Mouse (Mus musculus) layer of hippocampus, adult 6 months (tissue): ENCODE results near the gene Bbc3. TPM values are rescaled to one million over a fixed set of nuclear protein-coding genes. Genes with fewer than 3 reads are reported as not detected.

ENCODE experiments used
- long read RNA-seq, 2 experiments: library from polyadenylated mRNA; unstranded; transcript quantifications; one replicate each; pipeline ENCODE4 v2.0.0; 2019 to 2020
- polyA plus RNA-seq: library from polyadenylated mRNA; unstranded; fragments of <200 nt; fragmentation: Nextera tagmentation; gene quantifications from 2 replicates; pipeline ENCODE4 v1.2.3, GENCODE M21; 2021

Bbc3 gene
- 2.5 and 3.9 TPM in 2 replicates for polyA plus RNA-seq
- long read RNA-seq, experiment 1, partial matches to known transcripts = 0 of 7 reads
- long read RNA-seq, experiment 1, other reads (novel, unspliced or antisense) = 2 of 7 reads
- long read RNA-seq, experiment 2, transcript Bbc3-201 (4 exons, 1,814 nt) = major isoform, 22 of 45 reads
- long read RNA-seq, experiment 2, partial matches to known transcripts = 1 of 45 reads
- long read RNA-seq, experiment 2, other reads (novel, unspliced or antisense) = 22 of 45 reads

DNA sequence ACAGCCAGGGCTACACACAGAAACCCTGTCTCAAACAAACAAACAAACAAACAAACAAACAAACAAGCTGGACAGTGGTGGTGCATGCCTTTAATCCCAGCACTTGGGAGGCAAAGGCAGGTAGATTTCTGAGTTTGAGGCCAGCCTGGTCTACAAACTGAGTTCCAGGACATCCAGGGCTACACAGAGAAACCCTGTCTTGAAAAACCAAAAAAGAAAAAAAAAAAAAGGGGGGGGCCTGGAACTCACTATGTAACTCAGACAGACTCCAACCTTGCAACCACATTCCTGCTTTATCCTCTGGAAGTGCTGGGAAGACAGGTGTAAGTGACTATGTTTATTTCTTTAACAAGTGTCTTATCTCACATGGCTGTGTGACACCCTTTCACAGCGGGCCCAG, at the start of gene Bbc3:
TSS of gene Bbc3 (plus strand) at position 301 of the 400 bp plus-strand sequence.

DNA sequence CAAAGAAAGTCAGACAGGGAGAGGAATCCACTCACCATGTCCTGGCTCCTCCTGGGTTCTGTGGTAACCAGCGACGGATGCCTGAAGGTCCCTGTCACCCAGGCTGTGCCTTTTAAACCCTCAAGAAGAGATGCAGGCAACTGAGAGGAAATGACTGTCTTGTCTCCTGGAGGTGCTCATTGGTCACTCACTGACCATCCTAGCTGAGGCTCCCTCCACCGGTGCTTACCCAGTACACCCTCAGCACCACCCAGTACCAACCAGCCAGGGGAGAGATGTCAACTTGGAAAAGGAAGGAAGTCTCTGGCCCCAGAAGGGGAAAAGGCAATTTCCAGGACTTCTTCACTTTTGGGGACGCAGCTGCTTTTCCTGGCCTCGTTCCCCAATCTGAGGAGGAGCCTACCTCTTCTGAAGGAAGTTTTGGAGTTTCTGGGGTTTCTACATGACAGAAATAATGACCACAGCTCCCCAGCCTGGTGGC, 49.0 kb upstream of the Bbc3 start, which contains the start of gene C5ar1:
TSS of gene C5ar1 (minus strand) at position 431 of the 481 bp plus-strand sequence.

DNA sequence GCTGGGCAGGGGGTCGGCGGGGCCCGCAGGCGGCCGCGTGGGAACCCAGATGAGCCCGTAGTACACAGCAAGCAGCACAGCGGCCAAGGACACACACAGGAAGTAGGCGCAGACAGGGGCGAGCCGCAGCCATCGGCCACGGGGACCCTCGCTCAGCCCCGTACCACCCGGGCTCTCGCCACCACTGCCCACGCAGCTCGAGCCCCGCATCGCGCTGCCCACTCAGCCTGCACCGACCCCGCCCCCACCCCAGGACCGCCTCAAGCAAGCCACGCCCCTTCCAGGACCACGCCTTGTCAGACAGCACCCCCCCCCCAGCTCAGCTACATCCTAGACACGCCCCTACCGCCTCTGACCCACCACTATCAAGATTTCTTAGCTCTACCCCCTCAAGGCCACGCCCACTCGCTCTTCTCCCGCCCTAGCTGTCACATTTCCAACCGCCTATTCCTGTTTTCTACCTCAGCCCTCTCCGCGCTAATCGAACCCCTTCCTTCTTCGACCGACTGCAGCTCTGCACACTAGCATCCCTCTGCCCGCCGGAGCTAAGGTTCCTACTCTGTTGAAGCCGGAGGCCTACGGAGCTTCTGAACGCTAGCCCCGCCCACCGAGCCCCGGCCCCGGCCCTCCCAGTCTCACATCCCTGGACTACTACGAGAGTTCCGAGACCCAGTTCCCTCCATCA, 35.0 kb upstream of the Bbc3 start, which contains the start of gene Inafm1:
TSS of gene Inafm1 (minus strand) at position 537 of the 685 bp plus-strand sequence.

DNA sequence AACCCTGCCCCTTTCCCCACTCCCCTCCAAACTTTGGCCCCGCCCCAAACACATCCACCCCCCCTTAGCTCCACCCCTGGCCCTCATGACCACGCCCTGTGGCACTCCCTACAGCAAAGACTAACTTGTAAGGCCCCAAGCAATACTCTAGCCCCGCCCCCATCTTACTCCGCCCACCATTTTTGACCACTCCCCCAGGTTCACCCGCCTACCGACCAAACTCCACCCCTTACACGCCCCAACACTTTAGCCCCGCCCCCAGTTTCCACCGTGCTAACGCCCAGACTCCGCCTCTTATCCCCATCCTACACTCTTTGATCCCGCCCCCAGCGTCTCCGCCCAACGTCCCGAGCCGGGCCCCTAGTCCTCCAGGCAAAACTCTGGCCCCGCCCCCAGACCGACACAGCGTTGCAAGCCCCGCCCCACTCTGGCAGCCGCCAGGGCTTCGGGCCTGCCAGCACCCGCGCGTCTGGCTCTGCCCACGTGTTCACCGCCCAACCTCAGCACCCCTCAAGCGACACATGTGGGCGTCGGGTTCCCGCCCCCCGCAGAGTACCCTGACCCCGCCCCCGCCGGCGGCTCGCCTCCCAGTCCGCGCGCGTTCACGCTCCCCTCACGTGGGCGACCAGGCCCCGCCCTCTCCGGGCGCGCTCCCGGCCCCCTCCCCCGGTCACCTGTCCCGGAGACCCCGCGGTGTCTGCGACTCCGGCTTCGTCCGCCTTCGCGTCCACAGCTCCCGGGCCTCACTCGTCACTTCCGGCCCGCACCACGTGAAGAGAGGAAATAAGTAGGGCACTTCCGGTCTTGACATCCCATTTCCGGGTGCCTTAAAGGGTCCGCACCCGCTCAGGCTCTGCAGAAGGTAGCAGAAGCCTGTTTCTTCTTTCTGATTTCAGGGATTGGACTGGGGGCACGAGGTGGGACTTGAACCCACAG, 21.9 kb upstream of the Bbc3 start, which contains the start of gene Ccdc9:
TSS of gene Ccdc9 (minus strand) at position 770 of the 936 bp plus-strand sequence.

Other genes starting within 250 kb of the Bbc3 start
- gene Zfp541, start 246.6 kb upstream of the Bbc3 start, polyA plus RNA-seq = 0.05 and 0.08 TPM in 2 replicates
- 362 and 371 TPM in 2 replicates for gene Napa, start 209.9 kb upstream of the Bbc3 start, polyA plus RNA-seq
- 21.4 and 21.8 TPM in 2 replicates for gene Kptn, start 188.5 kb upstream of the Bbc3 start, polyA plus RNA-seq
- 26.5 and 27.3 TPM in 2 replicates for gene Slc8a2, start 178.6 kb upstream of the Bbc3 start, polyA plus RNA-seq
- gene Meis3, start 133.3 kb upstream of the Bbc3 start, polyA plus RNA-seq = 25.3 and 29.2 TPM in 2 replicates
- 4.8 and 5.4 TPM in 2 replicates for gene Dhx34, start 86.4 kb upstream of the Bbc3 start, polyA plus RNA-seq
- gene C5ar2, start 64.2 kb upstream of the Bbc3 start, polyA plus RNA-seq = 0.65 and 0.70 TPM in 2 replicates
- gene C5ar1, start 48.9 kb upstream of the Bbc3 start, polyA plus RNA-seq = 1.2 and 1.5 TPM in 2 replicates
- 31.3 and 36.8 TPM in 2 replicates for gene Inafm1, start 34.8 kb upstream of the Bbc3 start, polyA plus RNA-seq
- 4.6 and 6.0 TPM in 2 replicates for gene Ccdc9, start 21.6 kb upstream of the Bbc3 start, polyA plus RNA-seq
- gene Sae1, start 79.4 kb downstream of the Bbc3 start, polyA plus RNA-seq = 142 and 146 TPM in 2 replicates
- 3.7 and 4.5 TPM in 2 replicates for gene Zc3h4, start 92.5 kb downstream of the Bbc3 start, polyA plus RNA-seq
- gene Tmem160, start 144.4 kb downstream of the Bbc3 start, polyA plus RNA-seq = 212 and 217 TPM in 2 replicates
- gene Npas1, start 169.3 kb downstream of the Bbc3 start, polyA plus RNA-seq = 10.2 and 11.5 TPM in 2 replicates